ENCODE assay signal across 8 mouse cellular contexts in genomic region chr13:112801381-112802004, GRCm38 (mm10). TPM values are rescaled to one million over a fixed set of nuclear protein-coding genes. Genes with fewer than 3 reads are reported as not detected.
DNase-seq lines count a peak whose midpoint lies in the region; ATAC-seq and TF ChIP-seq lines count a peak whose summit lies in the region.

No protein-coding gene starts in this region.

- DNase-seq in adrenal gland, adult (ENCODE audit: inconsistent age in 2 of 2, low spot score in 1 of 2) = peak; percentile 58 to 87
- no peak for DNase-seq in adrenal gland, postnatal 25 days
- DNase-seq in CD4-positive, CD25-positive, alpha-beta regulatory T cell, adult 2 months (ENCODE audit: low read depth, low spot score) = peak; percentile 19
- DNase-seq in embryo, embryonic 10.5 days (ENCODE audit: low spot score) = peak; percentile 62
- DNase-seq in layer of hippocampus, adult 2 months (ENCODE audit: low spot score in 2 of 2) = peak; percentile 9 to 23
- DNase-seq in lung, postnatal 14 days = peak; percentile 21
- DNase-seq in spleen, adult 12 weeks (ENCODE audit: low spot score) = peak; percentile 26

- WGBS in heart, embryonic 14.5 days = 1% methylated on average over 23 of the region's 23 CpGs

- H3K27me3 ChIP-seq in heart, embryonic 14.5 days (ENCODE audit: control insufficient read depth, insufficient read depth, low read length) = no peaks in the 10 kb centered on the region

- peak overlapping the region; percentile 88 for H3K4me2 ChIP-seq in heart, embryonic 14.5 days (ENCODE audit: low read length)

- peak; percentile 64 for ATAC-seq in heart, embryonic 14.5 days (ENCODE audit: insufficient number of reproducible peaks, insufficient read depth, low FRiP score, low read depth)

- H3K4me1 ChIP-seq in heart, embryonic 14.5 days (ENCODE audit: control insufficient read depth in 2 of 2, insufficient read depth in 2 of 2, low read length in 2 of 2) = peaks cover 6 to 13% of the 10 kb centered on the region in 2 experiments

- H3K27ac ChIP-seq in heart, embryonic 14.5 days (replicated peaks in 1 of 2; ENCODE audit: control insufficient read depth in 1 of 2, insufficient read depth in 1 of 2, low read depth in 2 of 2, low read length in 2 of 2) = peak overlapping the region; percentile 64 to 94
- H3K27ac ChIP-seq in layer of hippocampus, adult 2 months = peak overlapping the region; percentile 94

- TF ChIP-seq CTCF in layer of hippocampus, adult 2 months (conservative IDR thresholded peaks at IDR 0.05) = no peak

- peak overlapping the region; percentile 88 for H3K9ac ChIP-seq in heart, embryonic 14.5 days (ENCODE audit: low read length)

- H3K9me3 ChIP-seq in heart, embryonic 14.5 days (ENCODE audit: control insufficient read depth, low read length) = no peaks in the 10 kb centered on the region

- H3K36me3 ChIP-seq in heart, embryonic 14.5 days (ENCODE audit: control insufficient read depth, insufficient read depth, low read length) = peaks cover 14% of the 10 kb centered on the region

- H3K4me3 ChIP-seq in heart, embryonic 14.5 days (ENCODE audit: control insufficient read depth in 1 of 2, insufficient read depth in 1 of 2, low read depth in 1 of 2, low read length in 2 of 2) = peak overlapping the region; percentile 75 to 78
- peak overlapping the region; percentile 97 for H3K4me3 ChIP-seq in layer of hippocampus, adult 2 months

RNA-seq across cellular contexts. Expression of gene Plpp1, which starts 0.9 kb away (rescaled TPM):
- 225 and 226 TPM in 2 replicates for total RNA-seq in adrenal gland, postnatal 25 days (2021)
- polyA plus RNA-seq in heart, embryonic 14.5 days (2014; fragmentation: Nextera tagmentation; extraction: Ambion mirVana) = 45.2 and 56.6 TPM in 2 replicates
- 10 to 100 TPM; 30.4 to 30.8 TPM for total RNA-seq in layer of hippocampus, adult 2 months (2021)
